Mouse (Mus musculus) lung, postnatal 0 days (tissue): ENCODE measurements around the gene Insig2. TPM values are rescaled to one million over a fixed set of nuclear protein-coding genes. Genes with fewer than 3 reads are reported as not detected.

Source experiments
- ATAC-seq: fragments of 200-750 bp; cut with Nextera tagmentation; 2 replicates; pipeline ENCODE4 v1.8.0; 2017; ENCODE audit warnings: moderate library complexity
- DNase-seq: peaks from one replicate; pipeline ENCODE4 v3.0.0-alpha.2; 2016; ENCODE audit warnings: low spot score
- H3K27ac ChIP-seq: fragments of 300-500 bp; sonication (generic); 2 replicates; pipeline ENCODE4 v1.5.1; 2014; ENCODE audit warnings: antibody characterized with exemption, mild to moderate bottlenecking, low read length, mixed read lengths
- H3K27me3 ChIP-seq: fragments of 300-500 bp; sonication (generic); replicated peaks from 2 replicates; pipeline ENCODE4 v1.6.1; 2014; ENCODE audit warnings: low read length, mixed read lengths; ENCODE audit not compliant: insufficient read depth
- H3K36me3 ChIP-seq: fragments of 300-500 bp; sonication (generic); 2 replicates; pipeline ENCODE4 v1.6.1; 2014; ENCODE audit warnings: low read length, mixed read lengths; ENCODE audit not compliant: insufficient read depth
- H3K4me1 ChIP-seq: fragments of 300-500 bp; sonication (generic); 2 replicates; pipeline ENCODE4 v1.6.1; 2014; ENCODE audit warnings: antibody characterized with exemption, low read depth, low read length, mixed read lengths; ENCODE audit not compliant: insufficient read depth
- H3K4me2 ChIP-seq: fragments of 300-500 bp; sonication (generic); replicated peaks from 2 replicates; pipeline ENCODE4 v1.6.1; 2014; ENCODE audit warnings: low read depth, mild to moderate bottlenecking, low read length, moderate library complexity, mixed read lengths
- H3K4me3 ChIP-seq: fragments of 300-500 bp; sonication (generic); 2 replicates; pipeline ENCODE4 v1.5.1; 2014; ENCODE audit warnings: low read depth, low read length
- H3K9ac ChIP-seq: fragments of 300-500 bp; sonication (generic); replicated peaks from 2 replicates; pipeline ENCODE4 v1.6.1; 2014; ENCODE audit warnings: low read depth, mild to moderate bottlenecking
- H3K9me3 ChIP-seq: fragments of 300-500 bp; sonication (generic); 2 replicates; pipeline ENCODE4 v1.6.1; 2016; ENCODE audit warnings: low read length, mixed read lengths
- CTCF ChIP-seq: IDR thresholded peaks from 2 replicates; pipeline ENCODE4 v1.5.1; 2016; ENCODE audit warnings: antibody characterized with exemption, mild to moderate bottlenecking
- EP300 ChIP-seq: IDR thresholded peaks from 2 replicates; pipeline ENCODE4 v1.6.1; 2016; ENCODE audit warnings: antibody characterized with exemption, mild to moderate bottlenecking, control low read depth
- WGBS: fragments of 180-500 bp; shearing (Covaris S2); extraction: QIAGEN DNeasy Blood & Tissue Kit; methylation state at CpG from one replicate; pipeline ENCODE4 v1.1.7; 2014; 5-methylcytosine and 5-hydroxymethylcytosine counted together
- polyA plus RNA-seq: library from polyadenylated mRNA; unstranded; fragments of >200 nt; fragmentation: Nextera tagmentation; extraction: Ambion mirVana; gene quantifications from 2 replicates; pipeline ENCODE4 v1.2.1, GENCODE M21; 2015

Gene Insig2
- polyA plus RNA-seq, 1 experiment from 2014 or later, result 69.6 TPM

GRCm38 (mm10) chr1:121312326-121312725 lies 20.1 kb downstream of the Insig2 start:
- no peak for TF ChIP-seq CTCF
- no peak for TF ChIP-seq EP300
- no peaks in the 10 kb centered on the region for H3K4me1 ChIP-seq
- H3K36me3 ChIP-seq, result 0 out of 2 replicates have a peak, but pooled peaks cover 7% of the 10 kb centered on the region
- 89% methylated on average over 4 of the region's 4 CpGs for WGBS
- DNase-seq, result no peak
- H3K4me3 ChIP-seq, result no peak overlapping the region
- H3K9me3 ChIP-seq, result no peaks in the 10 kb centered on the region
- no peak overlapping the region for H3K9ac ChIP-seq
- no peaks in the 10 kb centered on the region for H3K27me3 ChIP-seq
- H3K4me2 ChIP-seq, result no peak overlapping the region
- no peak overlapping the region for H3K27ac ChIP-seq
- ATAC-seq, result no peak

GRCm38 (mm10) chr1:121296717-121297255 lies 35.6 kb downstream of the Insig2 start:
- Histone ChIP-seq H3K4me1 (no peaks in the 10 kb centered on the region), H3K36me3 (no peaks in the 10 kb centered on the region), H3K4me2 (no peak overlapping the region), H3K9me3 (no peaks in the 10 kb centered on the region), H3K27me3 (no peaks in the 10 kb centered on the region), H3K4me3 (no peak overlapping the region), H3K9ac (no peak overlapping the region), H3K27ac (no peak overlapping the region)
- no peak for TF ChIP-seq CTCF
- TF ChIP-seq EP300, result no peak
- 88% methylated on average over 5 of the region's 5 CpGs for WGBS
- no peak for ATAC-seq
- DNase-seq, result no peak

GRCm38 (mm10) chr1:121293571-121293970 lies 38.8 kb downstream of the Insig2 start:
- 36% methylated on average over 3 of the region's 3 CpGs for WGBS
- H3K9ac ChIP-seq, result no peak overlapping the region
- H3K36me3 ChIP-seq, result no peaks in the 10 kb centered on the region
- no peak for ATAC-seq
- no peak for DNase-seq
- no peaks in the 10 kb centered on the region for H3K9me3 ChIP-seq
- H3K27ac ChIP-seq, result no peak overlapping the region
- no peak overlapping the region for H3K4me3 ChIP-seq
- TF ChIP-seq CTCF (no peak), EP300 (no peak)
- H3K27me3 ChIP-seq, result no peaks in the 10 kb centered on the region
- no peaks in the 10 kb centered on the region for H3K4me1 ChIP-seq
- no peak overlapping the region for H3K4me2 ChIP-seq

GRCm38 (mm10) chr1:121290841-121291240 lies 41.5 kb downstream of the Insig2 start:
- Histone ChIP-seq H3K9ac (no peak overlapping the region), H3K9me3 (no peaks in the 10 kb centered on the region), H3K4me2 (no peak overlapping the region), H3K27ac (no peak overlapping the region), H3K36me3 (no peaks in the 10 kb centered on the region), H3K4me3 (no peak overlapping the region), H3K27me3 (no peaks in the 10 kb centered on the region), H3K4me1 (no peaks in the 10 kb centered on the region)
- TF ChIP-seq CTCF (no peak), EP300 (no peak)
- 68% methylated on average over 10 of the region's 10 CpGs for WGBS
- ATAC-seq (no peak), DNase-seq (no peak)

GRCm38 (mm10) chr1:121290340-121290739 lies 42.0 kb downstream of the Insig2 start:
- H3K4me3 ChIP-seq, result no peak overlapping the region
- H3K4me1 ChIP-seq, result no peaks in the 10 kb centered on the region
- no peak for TF ChIP-seq EP300
- no peak for TF ChIP-seq CTCF
- H3K9me3 ChIP-seq, result no peaks in the 10 kb centered on the region
- H3K36me3 ChIP-seq, result no peaks in the 10 kb centered on the region
- no peak for DNase-seq
- 64% methylated on average over 5 of the region's 5 CpGs for WGBS
- ATAC-seq, result no peak
- no peak overlapping the region for H3K4me2 ChIP-seq
- no peak overlapping the region for H3K9ac ChIP-seq
- no peak overlapping the region for H3K27ac ChIP-seq
- no peaks in the 10 kb centered on the region for H3K27me3 ChIP-seq

- no peak overlapping the region for H3K4me3 ChIP-seq
- TF ChIP-seq CTCF, result no peak
- no peak for TF ChIP-seq EP300
These were observed 48.2 kb downstream of the Insig2 start for GRCm38 (mm10) chr1:121284197-121284596.

GRCm38 (mm10) chr1:121280501-121280900 lies 51.9 kb downstream of the Insig2 start:
- no peak for DNase-seq
- Histone ChIP-seq H3K9ac (no peak overlapping the region), H3K36me3 (no peaks in the 10 kb centered on the region), H3K27me3 (no peaks in the 10 kb centered on the region), H3K27ac (no peak overlapping the region), H3K9me3 (no peaks in the 10 kb centered on the region), H3K4me3 (no peak overlapping the region), H3K4me1 (no peaks in the 10 kb centered on the region), H3K4me2 (no peak overlapping the region)
- no peak for TF ChIP-seq CTCF
- TF ChIP-seq EP300, result no peak
- ATAC-seq, result no peak
- WGBS, result 92% methylated on average over 1 of the region's 1 CpGs

More at GRCm38 (mm10) chr1:121284197-121284596, 48.2 kb downstream of the Insig2 start:
- Histone ChIP-seq H3K4me1 (no peaks in the 10 kb centered on the region), H3K36me3 (no peaks in the 10 kb centered on the region), H3K27me3 (no peaks in the 10 kb centered on the region), H3K27ac (no peak overlapping the region), H3K9ac (no peak overlapping the region), H3K4me2 (no peak overlapping the region), H3K9me3 (no peaks in the 10 kb centered on the region)
- WGBS, result 50% methylated on average over 2 of the region's 2 CpGs
- DNase-seq (no peak), ATAC-seq (no peak)
